Mouse (Mus musculus) heart, embryonic 12.5 days (tissue): ENCODE measurements around the gene 1700025G04Rik. TPM values are rescaled to one million over a fixed set of nuclear protein-coding genes. Genes with fewer than 3 reads are reported as not detected.

ENCODE experiments used
- ATAC-seq: fragments of 200-750 bp; cut with Nextera tagmentation; 2 replicates; pipeline ENCODE4 v1.8.0; 2017; ENCODE audit warnings: moderate TSS enrichment, moderate library complexity; ENCODE audit not compliant: insufficient number of reproducible peaks, low FRiP score
- H3K27ac ChIP-seq: fragments of 300-500 bp; sonication (generic); 2 replicates; pipeline ENCODE4 v1.5.1; 2016; ENCODE audit warnings: mild to moderate bottlenecking, moderate library complexity; ENCODE audit not compliant: poor library complexity, severe bottlenecking
- H3K27me3 ChIP-seq: fragments of 300-500 bp; sonication (generic); replicated peaks from 2 replicates; pipeline ENCODE4 v1.6.1; 2016; ENCODE audit warnings: mild to moderate bottlenecking, moderate library complexity
- H3K36me3 ChIP-seq: fragments of 300-500 bp; sonication (generic); 2 replicates; pipeline ENCODE4 v1.6.1; 2016; ENCODE audit warnings: mild to moderate bottlenecking, moderate library complexity
- H3K4me1 ChIP-seq: fragments of 300-500 bp; sonication (generic); replicated peaks from 2 replicates; pipeline ENCODE4 v1.6.1; 2016; ENCODE audit warnings: mild to moderate bottlenecking
- H3K4me2 ChIP-seq: fragments of 300-500 bp; sonication (generic); 2 replicates; pipeline ENCODE4 v1.6.1; 2016; ENCODE audit warnings: mild to moderate bottlenecking, moderate library complexity
- H3K4me3 ChIP-seq: fragments of 300-500 bp; sonication (generic); 2 replicates; pipeline ENCODE4 v1.5.1; 2016; ENCODE audit warnings: mild to moderate bottlenecking
- H3K9ac ChIP-seq: fragments of 300-500 bp; sonication (generic); 2 replicates; pipeline ENCODE4 v1.6.1; 2016; ENCODE audit warnings: mild to moderate bottlenecking, moderate library complexity
- H3K9me3 ChIP-seq: fragments of 300-500 bp; sonication (generic); replicated peaks from 2 replicates; pipeline ENCODE4 v1.6.1; 2016; ENCODE audit warnings: mild to moderate bottlenecking, moderate library complexity
- WGBS: fragments of 180-500 bp; shearing (Covaris S2); methylation state at CpG from one replicate; pipeline ENCODE4 v1.1.7; 2016; 5-methylcytosine and 5-hydroxymethylcytosine counted together
- polyA plus RNA-seq: library from polyadenylated mRNA; unstranded; fragments of >200 nt; fragmentation: Nextera tagmentation; extraction: Ambion mirVana; gene quantifications from 2 replicates; pipeline ENCODE4 v1.2.1, GENCODE M21; 2016

Gene 1700025G04Rik
- polyA plus RNA-seq, 1 experiment from 2014 or later: 28.4 TPM

DNA sequence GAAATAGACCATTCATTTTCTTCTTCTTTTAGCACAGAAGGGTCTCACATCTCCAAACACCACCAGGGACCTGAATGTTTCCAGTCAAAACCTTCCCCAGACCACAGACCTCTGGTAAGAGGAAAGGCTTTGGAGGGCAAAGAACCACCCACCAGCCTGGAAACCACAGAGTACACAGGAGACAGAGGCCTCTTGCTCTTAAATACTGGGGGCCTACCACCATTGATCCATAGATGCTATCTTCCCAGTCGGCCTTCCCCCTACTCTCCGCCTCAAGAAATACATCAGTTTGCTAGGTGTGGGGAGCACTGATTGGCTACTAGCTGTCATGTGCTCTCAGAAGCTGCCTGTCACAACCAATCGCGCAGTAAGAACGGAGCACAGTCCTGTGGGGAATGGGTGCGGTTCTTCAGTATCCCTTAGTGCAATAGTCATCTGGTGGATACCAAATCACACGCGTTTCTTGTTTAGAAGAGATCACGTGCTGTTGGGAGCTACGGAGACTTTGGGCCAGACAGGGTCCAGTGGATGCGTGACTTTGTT is 210.5 kb downstream of the 1700025G04Rik start:
- Histone ChIP-seq H3K4me3 (no peak overlapping the region), H3K36me3 (no peaks in the 10 kb centered on the region), H3K4me1 (peaks cover 21% of the 10 kb centered on the region), H3K9ac (no peak overlapping the region), H3K27me3 (no peaks in the 10 kb centered on the region), H3K4me2 (no peak overlapping the region), H3K9me3 (no peaks in the 10 kb centered on the region), H3K27ac (no peak overlapping the region)
- 76% methylated on average over 11 of the region's 11 CpGs for WGBS
- ATAC-seq: no peak

DNA sequence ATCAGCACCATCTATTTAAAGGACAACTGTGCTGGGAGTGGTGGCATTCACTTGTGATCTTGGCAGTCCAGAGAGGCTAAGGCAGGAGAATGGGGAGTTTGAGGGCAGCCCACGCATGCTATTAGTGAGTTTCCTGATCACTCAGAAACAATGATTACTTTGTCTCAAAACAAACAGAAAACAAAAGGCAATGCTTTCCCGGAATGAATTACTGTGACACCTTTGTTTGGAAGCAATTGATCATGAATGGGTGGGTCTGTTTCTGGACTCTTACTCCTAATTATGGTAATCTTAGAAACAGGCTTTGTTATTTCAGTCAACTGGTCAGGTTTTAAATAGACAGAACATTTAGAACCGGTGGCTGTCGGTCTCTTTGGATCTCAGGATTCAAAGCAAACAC is 211.5 kb downstream of the 1700025G04Rik start:
- Histone ChIP-seq H3K4me2 (no peak overlapping the region), H3K9me3 (no peaks in the 10 kb centered on the region), H3K27me3 (no peaks in the 10 kb centered on the region), H3K36me3 (no peaks in the 10 kb centered on the region), H3K4me3 (no peak overlapping the region), H3K9ac (no peak overlapping the region), H3K4me1 (peaks cover 21% of the 10 kb centered on the region), H3K27ac (no peak overlapping the region)
- ATAC-seq: no peak
- WGBS: 55% methylated on average over 4 of the region's 4 CpGs

DNA sequence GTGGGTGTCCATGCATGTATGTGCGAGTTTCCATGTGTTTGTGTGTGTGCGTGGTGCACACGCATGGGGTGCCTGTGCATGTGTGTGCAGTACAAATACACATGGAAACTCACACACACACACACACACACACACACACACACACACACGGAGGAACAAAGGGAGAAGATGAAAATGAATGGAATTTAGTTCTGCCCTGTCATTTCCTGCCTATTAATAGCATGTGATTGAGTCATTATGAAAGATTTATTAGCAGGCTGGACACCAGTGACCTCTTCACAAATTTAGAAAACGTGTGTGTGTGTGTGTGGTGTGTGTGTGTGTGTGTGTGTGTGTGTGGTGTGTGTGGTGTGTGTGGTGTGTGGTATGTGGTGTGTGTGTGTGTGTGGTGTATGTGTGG is 217.0 kb downstream of the 1700025G04Rik start:
- H3K4me3 ChIP-seq: no peak overlapping the region
- no peak overlapping the region for H3K4me2 ChIP-seq
- no peak overlapping the region for H3K9ac ChIP-seq
- no peaks in the 10 kb centered on the region for H3K9me3 ChIP-seq
- H3K27me3 ChIP-seq: no peaks in the 10 kb centered on the region
- H3K4me1 ChIP-seq: 0 out of 2 replicates have a peak, but pooled peaks cover 5% of the 10 kb centered on the region
- no peaks in the 10 kb centered on the region for H3K36me3 ChIP-seq
- H3K27ac ChIP-seq: no peak overlapping the region
- no peak for ATAC-seq
- WGBS: 77% methylated on average over 5 of the region's 5 CpGs

DNA sequence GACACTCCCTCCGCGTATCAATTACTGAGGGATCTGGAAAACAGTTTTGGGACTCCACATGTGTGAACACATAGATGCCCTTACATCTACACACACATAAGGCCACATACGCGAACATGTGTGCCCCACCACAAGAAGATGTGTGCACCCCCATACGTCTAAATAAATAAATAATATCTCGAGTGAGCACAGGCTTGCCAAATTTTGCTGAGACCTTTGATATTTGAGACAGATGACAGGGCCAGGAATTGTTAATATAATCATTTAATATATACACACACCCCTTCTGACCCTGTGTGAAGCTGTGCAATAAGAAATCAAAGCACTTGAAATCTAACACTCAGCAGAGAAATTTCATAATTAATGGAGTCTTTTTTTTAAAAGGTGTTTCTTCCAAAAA is 225.6 kb downstream of the 1700025G04Rik start:
- H3K4me1 ChIP-seq: 0 out of 2 replicates have a peak, but pooled peaks cover 4% of the 10 kb centered on the region
- ATAC-seq: no peak
- H3K4me2 ChIP-seq: no peak overlapping the region
- no peak overlapping the region for H3K4me3 ChIP-seq
- no peaks in the 10 kb centered on the region for H3K36me3 ChIP-seq
- no peak overlapping the region for H3K27ac ChIP-seq
- no peaks in the 10 kb centered on the region for H3K9me3 ChIP-seq
- no peak overlapping the region for H3K9ac ChIP-seq
- H3K27me3 ChIP-seq: no peaks in the 10 kb centered on the region
- 92% methylated on average over 6 of the region's 6 CpGs for WGBS

DNA sequence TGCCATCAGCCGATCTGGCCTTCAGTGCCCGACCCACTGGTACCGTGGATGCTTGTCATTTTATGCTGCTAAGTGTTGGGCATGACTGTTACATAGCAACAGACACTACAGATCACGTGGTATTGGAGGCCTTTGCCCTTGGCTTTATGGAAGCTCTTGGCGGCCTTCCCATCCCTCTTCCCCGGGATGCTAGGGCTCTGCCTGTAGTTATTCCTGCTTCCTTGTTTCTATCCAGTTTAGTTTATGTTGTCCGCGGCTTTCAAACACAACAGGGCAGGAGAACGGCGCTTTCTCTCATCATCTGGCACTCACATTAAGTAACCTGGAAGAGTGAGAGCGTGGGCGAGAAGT is 226.2 kb downstream of the 1700025G04Rik start:
- Histone ChIP-seq H3K4me2 (no peak overlapping the region), H3K4me3 (no peak overlapping the region), H3K36me3 (no peaks in the 10 kb centered on the region), H3K9me3 (no peaks in the 10 kb centered on the region), H3K27ac (no peak overlapping the region), H3K27me3 (no peaks in the 10 kb centered on the region), H3K9ac (no peak overlapping the region), H3K4me1 (0 out of 2 replicates have a peak, but pooled peaks cover 4% of the 10 kb centered on the region)
- 85% methylated on average over 12 of the region's 12 CpGs for WGBS
- ATAC-seq: no peak

DNA sequence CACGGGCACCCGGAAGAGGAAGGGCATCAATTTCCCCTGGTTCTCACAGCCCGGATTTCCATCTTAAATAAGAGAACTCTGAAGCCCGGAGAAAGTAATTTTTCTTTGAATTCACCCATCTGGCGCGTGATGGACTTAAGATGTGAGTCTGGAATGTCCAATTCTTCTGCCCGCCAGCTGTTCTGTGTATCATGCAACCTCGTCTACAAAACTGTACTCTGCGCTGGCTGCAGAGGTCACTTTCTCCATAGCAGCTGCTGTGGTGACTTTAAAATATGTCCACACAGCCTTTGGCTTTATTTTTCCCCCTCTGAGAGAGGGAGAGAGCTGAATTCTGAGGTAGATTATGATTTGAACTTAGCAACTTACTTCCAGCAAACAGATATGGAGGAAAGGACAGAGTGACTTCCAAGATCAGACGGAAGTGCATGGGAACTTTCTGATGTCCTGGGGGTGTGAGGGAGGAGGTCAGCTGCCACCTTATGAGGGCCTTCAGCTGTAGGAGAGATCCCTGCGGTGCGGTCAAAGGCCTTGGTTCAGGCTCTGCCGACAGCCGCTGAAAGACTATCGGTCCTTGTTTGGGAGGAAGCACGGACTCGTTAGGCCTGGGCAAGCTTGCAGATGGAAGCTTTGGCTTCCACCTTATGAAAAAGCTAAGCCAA is 226.7 kb downstream of the 1700025G04Rik start:
- WGBS: 81% methylated on average over 17 of the region's 17 CpGs
- no peak overlapping the region for H3K27ac ChIP-seq
- ATAC-seq: no peak

DNA sequence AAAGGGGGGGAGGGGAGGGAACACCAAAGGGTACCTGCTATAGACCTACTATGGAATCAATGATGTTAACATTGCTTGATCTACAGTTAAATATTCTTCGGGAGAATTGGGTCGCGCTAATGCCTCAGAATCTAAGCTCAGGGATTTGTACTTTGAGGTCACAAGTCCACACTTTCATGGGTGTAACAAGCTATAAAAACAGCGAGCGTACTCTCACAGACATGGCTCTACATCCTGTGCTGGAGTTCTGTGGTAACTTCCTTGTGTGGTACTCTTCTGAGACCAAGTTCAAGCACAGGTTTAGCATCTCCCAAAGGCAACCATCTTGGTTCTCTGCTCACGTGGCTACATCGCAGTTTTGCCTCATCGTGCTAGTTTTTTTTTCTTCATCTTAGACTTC is 227.8 kb downstream of the 1700025G04Rik start:
- H3K9ac ChIP-seq: no peak overlapping the region
- no peaks in the 10 kb centered on the region for H3K9me3 ChIP-seq
- H3K36me3 ChIP-seq: no peaks in the 10 kb centered on the region
- no peak overlapping the region for H3K27ac ChIP-seq
- H3K4me2 ChIP-seq: no peak overlapping the region
- 91% methylated on average over 8 of the region's 8 CpGs for WGBS
- ATAC-seq: no peak
- H3K27me3 ChIP-seq: no peaks in the 10 kb centered on the region
- peaks cover 12% of the 10 kb centered on the region; the same call in 1 of the 2 replicates for H3K4me1 ChIP-seq
- H3K4me3 ChIP-seq: no peak overlapping the region

More for the DNA sequence above, 226.7 kb downstream of the 1700025G04Rik start:
- H3K4me1 ChIP-seq: 0 out of 2 replicates have a peak, but pooled peaks cover 4% of the 10 kb centered on the region
- H3K4me3 ChIP-seq: no peak overlapping the region
- H3K36me3 ChIP-seq: no peaks in the 10 kb centered on the region
- no peaks in the 10 kb centered on the region for H3K27me3 ChIP-seq
- H3K9me3 ChIP-seq: no peaks in the 10 kb centered on the region
- H3K4me2 ChIP-seq: no peak overlapping the region
- no peak overlapping the region for H3K9ac ChIP-seq

DNA sequence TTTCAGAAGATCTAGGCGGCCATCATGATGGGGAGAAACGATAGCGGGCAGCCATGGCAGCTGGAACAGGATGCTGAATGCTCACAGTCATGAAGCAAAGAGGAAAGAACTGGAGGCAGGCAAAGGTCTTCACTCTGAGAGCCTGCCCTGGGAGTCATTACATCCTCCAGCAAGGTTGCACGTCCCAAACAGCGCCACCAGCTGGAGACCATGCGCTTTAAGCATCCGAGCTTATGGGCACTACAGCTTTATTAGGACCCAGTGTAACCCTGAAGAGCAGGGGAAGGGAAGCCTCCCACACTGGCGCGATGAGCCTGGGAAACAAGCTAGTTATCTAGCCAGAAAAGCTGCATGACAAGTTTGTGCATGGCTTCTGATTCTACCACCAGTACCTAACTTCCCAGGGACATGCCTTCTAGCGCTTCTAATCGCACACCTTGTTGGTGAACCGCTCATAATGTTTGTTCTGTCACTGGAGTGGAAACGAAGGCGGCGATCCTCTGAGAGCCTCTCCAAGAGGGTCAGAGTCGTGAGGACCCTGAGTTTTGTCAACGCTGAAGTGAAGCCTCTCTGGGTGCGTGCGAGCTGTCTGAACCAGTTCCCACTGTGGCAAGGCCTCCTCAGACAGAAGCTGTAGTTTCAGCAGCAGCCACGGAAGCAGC is 228.5 kb downstream of the 1700025G04Rik start:
- ATAC-seq: no peak
- H3K9ac ChIP-seq: no peak overlapping the region
- H3K4me2 ChIP-seq: no peak overlapping the region
- peaks cover 14% of the 10 kb centered on the region for H3K4me1 ChIP-seq
- no peaks in the 10 kb centered on the region for H3K9me3 ChIP-seq
- H3K4me3 ChIP-seq: no peak overlapping the region
- no peaks in the 10 kb centered on the region for H3K27me3 ChIP-seq
- no peak overlapping the region for H3K27ac ChIP-seq
- WGBS: 63% methylated on average over 20 of the region's 20 CpGs
- no peaks in the 10 kb centered on the region for H3K36me3 ChIP-seq

DNA sequence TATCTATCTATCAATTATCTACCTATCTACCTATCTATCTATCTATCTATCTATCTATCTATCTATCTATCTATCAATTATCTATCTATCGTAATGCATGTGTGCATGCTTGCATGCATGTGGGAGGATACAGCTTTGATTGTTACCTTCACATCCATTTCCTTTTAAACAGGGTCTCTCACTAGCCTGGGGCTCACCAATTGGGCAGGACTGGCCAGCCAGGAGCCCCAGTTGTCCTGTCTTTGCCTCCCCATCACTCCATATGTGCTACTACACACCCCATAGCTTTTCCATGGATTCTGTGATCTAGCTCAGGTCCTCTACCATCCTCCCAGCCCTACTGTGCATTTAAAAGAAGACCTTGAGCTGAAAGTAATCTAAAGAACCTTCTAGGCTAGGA is 231.5 kb downstream of the 1700025G04Rik start:
- H3K4me3 ChIP-seq: no peak overlapping the region
- H3K27ac ChIP-seq: no peak overlapping the region
- H3K36me3 ChIP-seq: no peaks in the 10 kb centered on the region
- peaks cover 11% of the 10 kb centered on the region for H3K4me1 ChIP-seq
- H3K4me2 ChIP-seq: no peak overlapping the region
- H3K9me3 ChIP-seq: no peaks in the 10 kb centered on the region
- 95% methylated on average over 1 of the region's 1 CpGs for WGBS
- no peak for ATAC-seq
- no peak overlapping the region for H3K9ac ChIP-seq
- H3K27me3 ChIP-seq: no peaks in the 10 kb centered on the region

DNA sequence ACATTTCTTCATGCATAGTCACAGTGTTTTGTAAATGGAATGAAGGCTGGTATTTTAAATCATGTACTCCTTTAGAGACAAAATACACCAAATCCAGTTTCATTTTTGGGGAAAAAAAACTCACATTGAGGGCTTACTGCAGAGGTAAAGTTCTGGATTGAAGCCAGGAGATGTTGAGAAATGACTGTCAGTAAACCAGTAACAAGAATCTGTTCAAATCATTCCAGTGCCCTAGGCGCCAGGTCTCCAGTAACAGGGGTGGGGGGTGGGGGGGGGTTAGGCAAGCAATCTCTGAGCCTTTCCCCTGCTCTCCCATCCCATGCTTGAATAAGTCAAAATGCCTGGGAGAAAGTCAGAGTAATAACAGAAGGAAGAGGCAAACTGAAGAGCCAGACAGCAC is 234.4 kb downstream of the 1700025G04Rik start:
- Histone ChIP-seq H3K4me1 (peaks cover 11% of the 10 kb centered on the region), H3K36me3 (no peaks in the 10 kb centered on the region), H3K9me3 (no peaks in the 10 kb centered on the region), H3K27me3 (no peaks in the 10 kb centered on the region), H3K4me2 (no peak overlapping the region), H3K4me3 (no peak overlapping the region), H3K9ac (no peak overlapping the region), H3K27ac (no peak overlapping the region)
- 64% methylated on average over 1 of the region's 1 CpGs for WGBS
- ATAC-seq: no peak

DNA sequence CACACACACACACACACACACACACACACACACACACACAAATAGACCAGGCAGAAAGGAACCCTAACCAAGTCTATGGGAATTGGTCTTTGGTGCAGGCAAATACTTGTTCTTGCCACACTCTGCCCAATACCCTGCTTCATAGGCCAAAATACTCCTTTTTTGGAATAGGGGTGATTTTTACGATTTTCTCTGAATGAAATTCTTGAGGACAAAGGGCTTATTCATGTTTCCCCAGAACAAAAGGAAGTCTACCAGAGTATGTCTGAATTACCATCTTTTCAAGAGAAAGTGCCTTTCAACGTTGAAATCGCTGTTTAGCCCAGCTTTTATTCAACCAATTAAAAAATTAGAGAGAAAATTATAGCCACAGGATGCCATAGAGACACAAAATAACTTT is 237.9 kb downstream of the 1700025G04Rik start:
- H3K9ac ChIP-seq: no peak overlapping the region
- no peak for ATAC-seq
- H3K27ac ChIP-seq: no peak overlapping the region
- no peak overlapping the region for H3K4me2 ChIP-seq
- H3K9me3 ChIP-seq: peaks cover 5% of the 10 kb centered on the region
- no peaks in the 10 kb centered on the region for H3K36me3 ChIP-seq
- no peak overlapping the region for H3K4me3 ChIP-seq
- H3K27me3 ChIP-seq: no peaks in the 10 kb centered on the region
- WGBS: 76% methylated on average over 3 of the region's 3 CpGs
- H3K4me1 ChIP-seq: peaks cover 3% of the 10 kb centered on the region; the same call in 1 of the 2 replicates
